Mouse (Mus musculus) T-cell, adult 2 months (primary cell): ENCODE measurements around the gene Atg5.
"Not testable (repeated sequence)": the region's sequence is repeated elsewhere in the genome, so short reads cannot be mapped to it uniquely, and the experiment has no call there.

Experiments
- DNase-seq: peaks from one replicate; pipeline ENCODE4 v3.0.0; 2022; ENCODE audit warnings: low spot score

Atg5 gene

GRCm38 (mm10) chr10:44315276-44315675, 47.1 kb downstream of the Atg5 start:
- no peak for DNase-seq

DNA sequence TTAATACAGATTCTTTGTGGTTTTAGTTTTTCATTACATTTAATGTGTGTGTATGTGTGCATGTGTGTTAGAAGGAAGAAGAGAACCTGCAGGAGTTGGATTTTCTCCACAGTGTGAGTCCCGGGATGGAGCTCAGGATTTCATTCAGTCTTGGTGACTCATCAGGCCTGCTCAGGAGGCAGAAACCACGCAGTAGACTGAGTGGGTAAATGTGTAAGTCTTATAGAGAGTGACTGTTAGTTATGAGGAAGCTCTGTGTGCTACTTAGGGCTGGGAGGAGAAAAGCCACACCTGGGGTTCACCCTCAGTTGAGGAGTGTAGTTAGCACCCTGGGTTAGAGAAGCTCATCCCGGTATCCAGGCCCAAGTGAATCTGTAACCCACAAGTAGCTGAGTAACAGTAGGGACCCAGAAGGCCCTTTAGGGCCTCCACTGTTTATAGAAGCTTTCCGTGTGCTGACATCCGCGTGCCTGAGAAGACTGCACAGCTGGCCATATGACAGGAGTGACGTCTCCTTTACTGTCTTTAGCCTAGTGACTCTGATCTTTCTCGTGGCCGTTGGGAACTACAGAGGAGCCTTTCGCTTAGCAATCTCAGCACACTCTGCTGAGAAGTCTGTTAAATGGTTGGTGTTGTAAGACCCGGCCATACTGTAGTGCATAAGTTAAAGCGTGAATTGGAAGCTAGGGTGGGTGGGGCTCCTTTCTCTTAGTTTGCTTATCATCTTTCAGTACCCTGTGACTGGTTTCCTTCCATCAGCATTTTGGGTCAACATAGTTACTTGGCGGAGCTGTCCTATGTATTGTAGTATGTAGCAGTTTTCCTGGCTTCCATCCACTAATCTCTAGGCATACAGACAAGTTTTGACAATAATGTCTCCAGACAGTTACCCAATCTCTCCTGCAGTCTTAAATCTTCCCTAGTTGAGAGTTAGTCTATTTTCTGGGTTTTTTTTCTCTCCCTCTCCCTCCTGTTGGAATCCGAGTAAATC, 48.4 kb downstream of the Atg5 start:
- no peak for DNase-seq

DNA sequence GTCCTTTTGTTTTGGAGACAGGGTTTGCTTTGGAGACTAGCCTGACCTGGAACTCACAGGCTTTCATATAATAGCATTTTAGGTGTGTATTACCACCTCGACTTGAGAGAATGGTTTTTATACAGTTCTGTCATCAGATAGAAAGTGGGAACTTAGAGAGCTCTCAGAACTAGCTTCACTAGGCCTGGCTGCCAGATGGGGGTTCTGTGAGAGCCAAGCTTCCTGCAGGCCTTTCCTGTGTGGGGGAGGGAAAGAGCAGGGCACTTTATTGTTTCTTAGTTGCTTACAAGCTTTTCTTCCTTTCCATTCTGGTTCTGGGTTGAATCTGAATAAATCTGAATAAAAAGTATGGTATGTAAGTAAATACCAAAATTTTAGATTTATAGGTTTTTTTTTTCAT, 54.0 kb downstream of the Atg5 start:
- no peak for DNase-seq

- no peak for DNase-seq
Measured at GRCm38 (mm10) chr10:44323070-44323775, 55.1 kb downstream of the Atg5 start.

DNA sequence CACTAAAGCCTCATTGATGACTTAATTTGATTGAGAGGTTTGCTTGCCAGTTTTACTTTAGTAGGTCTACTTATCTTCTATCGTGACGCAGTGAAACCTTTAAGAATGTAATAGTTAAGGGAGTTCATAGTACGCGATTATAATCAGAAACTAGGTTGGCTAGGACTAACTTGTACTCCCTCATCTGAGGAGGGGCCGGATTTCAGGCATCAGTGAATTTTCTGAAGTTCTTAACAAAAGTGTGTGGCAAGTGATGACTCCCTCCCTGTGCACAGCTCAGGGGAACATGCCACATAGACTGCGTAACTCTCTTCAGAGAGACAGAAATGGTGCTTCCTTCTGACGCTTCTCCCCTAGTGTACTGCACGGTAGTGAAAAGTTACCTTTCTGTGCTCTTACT, 55.7 kb downstream of the Atg5 start:
- DNase-seq = no peak

DNA sequence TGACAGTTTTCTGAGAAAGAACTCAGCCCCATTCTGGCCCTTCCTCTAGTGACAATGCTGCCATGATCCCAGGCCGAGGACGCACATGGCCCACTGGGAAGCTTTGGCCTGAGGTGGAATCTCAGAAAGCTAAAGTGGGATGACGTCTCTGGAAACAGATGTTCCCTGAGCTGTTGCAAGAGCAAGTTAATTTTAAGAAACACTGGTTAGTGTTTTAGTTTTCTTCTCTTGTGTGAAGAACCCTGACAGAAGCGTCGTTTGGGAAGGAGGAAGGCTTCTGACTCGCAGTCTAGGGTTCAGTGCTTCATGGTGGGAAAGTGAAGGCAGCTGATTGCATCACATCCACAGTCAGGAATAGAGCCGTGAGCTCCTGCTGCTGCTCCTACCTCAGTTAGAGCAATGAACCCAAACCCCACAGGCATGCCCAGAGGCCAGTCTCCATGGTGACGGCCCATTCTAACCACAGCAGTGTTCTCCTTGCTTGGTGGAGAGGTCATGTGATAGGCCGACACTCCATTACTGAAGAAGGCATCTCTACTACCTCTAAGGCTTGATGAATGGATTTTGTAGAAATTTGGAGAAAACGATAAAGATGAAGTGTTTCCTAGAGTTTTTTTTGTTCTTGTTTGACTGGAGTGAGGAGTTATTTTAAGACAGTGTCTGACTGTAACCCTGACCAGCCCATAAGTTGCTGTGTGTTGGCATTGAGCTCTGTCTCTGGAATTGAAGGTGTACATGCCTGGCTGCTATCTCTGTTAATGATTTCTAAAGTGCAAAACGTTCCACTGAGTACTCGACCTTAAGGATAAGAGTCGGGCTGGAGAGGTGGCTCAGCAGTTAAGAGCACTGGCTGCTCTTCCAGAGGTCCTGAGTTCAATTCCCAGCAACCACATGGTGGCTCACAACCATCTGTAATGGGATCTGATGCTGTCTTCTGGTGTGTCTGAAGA, 57.7 kb downstream of the Atg5 start:
- no peak for DNase-seq

DNA sequence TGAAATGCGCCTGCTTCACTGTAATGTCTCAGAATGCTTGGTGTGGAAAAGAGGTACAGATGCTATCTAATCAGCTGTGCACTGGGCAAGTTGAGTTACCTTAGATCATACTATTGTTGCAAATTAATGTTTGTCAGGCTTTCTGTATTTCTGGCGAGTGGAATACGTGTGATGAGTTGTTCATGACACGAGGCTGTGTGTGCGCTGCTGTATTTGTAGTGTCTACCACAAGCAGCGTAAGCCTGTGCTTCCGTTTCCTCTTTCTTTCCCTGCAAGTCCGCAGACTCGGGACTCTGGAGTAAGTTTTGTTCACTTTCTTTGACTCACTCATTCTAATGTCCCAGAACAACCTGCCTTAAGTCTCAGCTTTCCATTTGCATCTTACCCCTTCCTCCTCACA, 58.9 kb downstream of the Atg5 start:
- DNase-seq = no peak

- DNase-seq = peak; percentile 42
Measured at GRCm38 (mm10) chr10:44328347-44328746, 60.2 kb downstream of the Atg5 start.

- DNase-seq = no peak
Measured at GRCm38 (mm10) chr10:44330717-44331116, 62.6 kb downstream of the Atg5 start.

GRCm38 (mm10) chr10:44331469-44331868, 63.3 kb downstream of the Atg5 start:
- no peak for DNase-seq

GRCm38 (mm10) chr10:44332656-44333055, 64.5 kb downstream of the Atg5 start:
- DNase-seq = not testable (repeated sequence)

GRCm38 (mm10) chr10:44336641-44337382, 68.7 kb downstream of the Atg5 start:
- DNase-seq = not testable (repeated sequence)

DNA sequence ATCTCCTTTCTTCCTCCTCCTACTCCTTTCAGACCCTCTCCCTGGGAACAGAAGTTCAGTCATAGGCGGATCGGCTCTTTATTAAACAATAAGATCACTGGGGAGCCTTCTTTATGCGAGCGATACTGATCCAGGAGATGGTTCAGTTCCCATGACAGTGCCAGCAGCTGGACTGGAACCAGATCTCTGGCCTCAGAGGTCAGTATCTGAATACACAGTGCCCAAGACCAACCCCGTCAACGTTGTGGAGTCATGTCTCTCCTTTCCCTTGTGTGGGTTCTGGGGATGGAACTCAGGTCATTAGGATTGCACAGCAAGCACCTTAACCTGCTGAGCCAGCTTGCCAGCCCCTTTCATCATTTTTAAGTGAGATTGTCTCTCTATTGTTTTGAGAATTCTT, 70.4 kb downstream of the Atg5 start:
- DNase-seq = no peak

GRCm38 (mm10) chr10:44339326-44339725, 71.2 kb downstream of the Atg5 start:
- DNase-seq = no peak

DNA sequence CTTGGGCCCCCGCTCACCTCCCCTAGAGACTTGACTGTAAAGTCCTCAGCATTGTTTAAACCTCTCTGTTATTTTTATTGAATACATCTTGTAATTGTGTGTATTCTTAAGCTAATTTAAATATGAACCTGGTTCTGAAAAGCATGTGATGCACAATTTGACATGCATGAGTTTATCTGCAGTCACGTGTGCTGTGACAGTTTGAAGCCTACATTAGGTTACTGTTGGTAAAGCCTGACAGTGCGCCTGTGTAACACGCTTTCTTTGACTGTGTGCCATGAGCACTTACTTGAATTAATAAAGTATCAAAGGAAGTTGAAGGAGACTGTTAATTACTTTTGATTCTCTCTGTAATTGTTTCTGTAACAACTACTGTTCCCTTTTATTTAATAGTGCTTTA, 72.8 kb downstream of the Atg5 start:
- DNase-seq = no peak

GRCm38 (mm10) chr10:44341826-44342521, 73.8 kb downstream of the Atg5 start:
- DNase-seq = no peak

- no peak for DNase-seq
Measured at GRCm38 (mm10) chr10:44343351-44343750, 75.2 kb downstream of the Atg5 start.

GRCm38 (mm10) chr10:44347549-44348172, 79.5 kb downstream of the Atg5 start:
- DNase-seq = no peak

DNA sequence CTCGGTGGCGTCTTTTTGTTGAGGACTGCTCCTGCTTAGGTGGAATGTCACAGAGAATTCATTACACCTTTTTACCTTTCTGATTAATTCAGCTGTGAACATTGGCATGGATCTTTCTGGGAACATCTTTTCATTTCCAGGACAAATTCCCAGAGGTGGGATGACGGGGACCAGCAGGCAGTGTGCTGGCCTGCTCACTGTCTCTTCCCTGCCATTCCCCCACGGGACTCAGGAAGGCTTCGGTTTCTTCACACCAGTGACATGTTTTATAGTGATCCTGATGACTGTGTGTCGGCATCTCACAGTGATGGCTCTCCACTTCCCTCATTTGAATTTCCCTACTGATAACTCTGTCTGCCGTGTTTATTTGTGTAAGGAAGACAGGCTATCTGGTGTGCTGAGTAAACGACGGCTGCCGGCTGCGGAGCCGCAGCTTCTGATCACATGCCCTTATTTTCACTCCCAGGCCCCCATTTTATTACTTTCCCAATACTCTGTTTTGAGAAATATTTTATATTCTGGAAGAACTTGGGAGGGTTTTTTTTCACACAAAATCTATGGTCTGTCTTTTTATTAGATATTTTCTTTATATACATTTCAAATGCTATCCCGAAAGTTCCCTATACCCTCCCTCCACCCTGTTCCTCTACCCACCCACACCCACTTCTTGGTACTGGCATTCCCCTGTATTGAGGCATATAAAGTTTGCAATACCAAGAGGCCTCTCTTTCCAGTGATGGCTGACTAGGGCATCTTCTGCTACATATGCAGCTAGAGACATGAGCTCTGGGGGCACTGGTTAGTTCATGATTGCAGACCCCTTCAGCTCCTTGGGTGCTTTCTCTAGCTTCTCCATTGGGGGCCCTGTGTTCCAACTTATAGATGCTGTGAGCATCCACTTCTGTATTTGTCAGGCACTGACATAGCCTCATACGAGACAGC, 80.6 kb downstream of the Atg5 start:
- DNase-seq = no peak
